Mouse (Mus musculus) intestine, embryonic 14.5 days (tissue): ENCODE measurements around the gene Slc39a11. TPM values are rescaled to one million over a fixed set of nuclear protein-coding genes. Genes with fewer than 3 reads are reported as not detected.

Source experiments
- ATAC-seq: fragments of 200-750 bp; cut with Nextera tagmentation; replicated peaks from 2 replicates; pipeline ENCODE4 v1.8.0; 2017; ENCODE audit warnings: low read depth, moderate number of reproducible peaks, moderate TSS enrichment, moderate library complexity; ENCODE audit not compliant: low FRiP score, low TSS enrichment
- DNase-seq: peaks from one replicate; pipeline ENCODE4 v3.0.0-alpha.2; 2018; ENCODE audit warnings: low spot score
- H3K27ac ChIP-seq: fragments of 300-500 bp; sonication (generic); 2 replicates; pipeline ENCODE4 v1.5.1; 2014; ENCODE audit warnings: low read depth, mild to moderate bottlenecking, control low read depth
- H3K27me3 ChIP-seq: fragments of 300-500 bp; sonication (generic); replicated peaks from 2 replicates; pipeline ENCODE4 v1.6.1; 2014; ENCODE audit warnings: low read length, control low read depth; ENCODE audit not compliant: control insufficient read depth, insufficient read depth
- H3K36me3 ChIP-seq: fragments of 300-500 bp; sonication (generic); 2 replicates; pipeline ENCODE4 v1.6.1; 2014; ENCODE audit warnings: low read length, control low read depth; ENCODE audit not compliant: control insufficient read depth, insufficient read depth
- H3K4me1 ChIP-seq: fragments of 300-500 bp; sonication (generic); replicated peaks from 2 replicates; pipeline ENCODE4 v1.6.1; 2014; ENCODE audit warnings: low read length, control low read depth, mixed read lengths; ENCODE audit not compliant: control insufficient read depth, insufficient read depth
- H3K4me2 ChIP-seq: fragments of 300-500 bp; sonication (generic); 2 replicates; pipeline ENCODE4 v1.6.1; 2014; ENCODE audit warnings: low read length
- H3K4me3 ChIP-seq: fragments of 300-500 bp; sonication (generic); 2 replicates; pipeline ENCODE4 v1.5.1; 2014; ENCODE audit warnings: low read depth, low read length, control low read depth, mixed read lengths
- H3K9ac ChIP-seq: fragments of 300-500 bp; sonication (generic); 2 replicates; pipeline ENCODE4 v1.6.1; 2014; ENCODE audit warnings: mild to moderate bottlenecking, low read length
- H3K9me3 ChIP-seq: fragments of 300-500 bp; sonication (generic); 2 replicates; pipeline ENCODE4 v1.6.1; 2016; ENCODE audit warnings: low read length, control low read depth; ENCODE audit not compliant: control insufficient read depth
- WGBS: fragments of 180-500 bp; shearing (Covaris S2); extraction: QIAGEN DNeasy Blood & Tissue Kit; methylation state at CpG from one replicate; pipeline ENCODE4 v1.1.7; 2014; 5-methylcytosine and 5-hydroxymethylcytosine counted together
- polyA plus RNA-seq: library from polyadenylated mRNA; unstranded; fragments of >200 nt; fragmentation: Nextera tagmentation; extraction: Ambion mirVana; gene quantifications from 2 replicates; pipeline ENCODE4 v1.2.1, GENCODE M21; 2014

The Slc39a11 gene
- polyA plus RNA-seq, 1 experiment from 2014 or later: 24.0 TPM

GRCm38 (mm10) chr11:113507716-113508480 is 142.0 kb downstream of the Slc39a11 start:
- Histone ChIP-seq H3K9me3 (no peaks in the 10 kb centered on the region), H3K4me3 (no peak overlapping the region), H3K27ac (no peak overlapping the region), H3K9ac (no peak overlapping the region), H3K4me2 (no peak overlapping the region), H3K36me3 (no peaks in the 10 kb centered on the region), H3K27me3 (no peaks in the 10 kb centered on the region), H3K4me1 (no peaks in the 10 kb centered on the region)
- ATAC-seq: no peak
- no peak for DNase-seq
- WGBS: 73% methylated on average over 11 of the region's 11 CpGs

- Histone ChIP-seq H3K27ac (no peak overlapping the region), H3K27me3 (no peaks in the 10 kb centered on the region), H3K9ac (no peak overlapping the region), H3K4me1 (no peaks in the 10 kb centered on the region), H3K9me3 (no peaks in the 10 kb centered on the region), H3K36me3 (no peaks in the 10 kb centered on the region), H3K4me3 (no peak overlapping the region), H3K4me2 (no peak overlapping the region)
- ATAC-seq (no peak), DNase-seq (no peak)
- WGBS: 78% methylated on average over 12 of the region's 12 CpGs
Measured at GRCm38 (mm10) chr11:113505551-113506160, 144.2 kb downstream of the Slc39a11 start.

GRCm38 (mm10) chr11:113504459-113505062 is 145.3 kb downstream of the Slc39a11 start:
- WGBS: 66% methylated on average over 11 of the region's 11 CpGs
- no peaks in the 10 kb centered on the region for H3K9me3 ChIP-seq
- H3K27ac ChIP-seq: no peak overlapping the region
- ATAC-seq (no peak; the same call in 1 of the 2 replicates), DNase-seq (no peak)
- no peaks in the 10 kb centered on the region for H3K4me1 ChIP-seq
- H3K27me3 ChIP-seq: no peaks in the 10 kb centered on the region
- H3K4me3 ChIP-seq: no peak overlapping the region
- H3K36me3 ChIP-seq: no peaks in the 10 kb centered on the region
- H3K9ac ChIP-seq: no peak overlapping the region
- H3K4me2 ChIP-seq: no peak overlapping the region

GRCm38 (mm10) chr11:113502968-113503367 is 146.9 kb downstream of the Slc39a11 start:
- Histone ChIP-seq H3K4me2 (no peak overlapping the region), H3K9me3 (no peaks in the 10 kb centered on the region), H3K4me3 (no peak overlapping the region), H3K36me3 (no peaks in the 10 kb centered on the region), H3K27me3 (no peaks in the 10 kb centered on the region), H3K4me1 (no peaks in the 10 kb centered on the region), H3K27ac (no peak overlapping the region), H3K9ac (no peak overlapping the region)
- ATAC-seq (no peak), DNase-seq (no peak)
- 84% methylated on average over 6 of the region's 6 CpGs for WGBS

GRCm38 (mm10) chr11:113500631-113501305 is 149.1 kb downstream of the Slc39a11 start:
- WGBS: 79% methylated on average over 20 of the region's 20 CpGs
- no peak for ATAC-seq
- Histone ChIP-seq H3K4me3 (no peak overlapping the region), H3K9ac (no peak overlapping the region), H3K4me1 (no peaks in the 10 kb centered on the region), H3K9me3 (no peaks in the 10 kb centered on the region), H3K27me3 (no peaks in the 10 kb centered on the region), H3K27ac (no peak overlapping the region), H3K4me2 (no peak overlapping the region), H3K36me3 (no peaks in the 10 kb centered on the region)
- no peak for DNase-seq

- Histone ChIP-seq H3K36me3 (no peaks in the 10 kb centered on the region), H3K27ac (no peak overlapping the region), H3K9me3 (no peaks in the 10 kb centered on the region), H3K4me2 (no peak overlapping the region), H3K9ac (no peak overlapping the region), H3K4me1 (no peaks in the 10 kb centered on the region), H3K4me3 (no peak overlapping the region), H3K27me3 (no peaks in the 10 kb centered on the region)
- 59% methylated on average over 9 of the region's 9 CpGs for WGBS
- ATAC-seq: no peak
- DNase-seq: no peak
Measured at GRCm38 (mm10) chr11:113498889-113499288, 151.0 kb downstream of the Slc39a11 start.

- DNase-seq (no peak), ATAC-seq (no peak)
- H3K9me3 ChIP-seq: no peaks in the 10 kb centered on the region
- no peaks in the 10 kb centered on the region for H3K27me3 ChIP-seq
- H3K4me1 ChIP-seq: no peaks in the 10 kb centered on the region
- 85% methylated on average over 12 of the region's 12 CpGs for WGBS
- H3K27ac ChIP-seq: no peak overlapping the region
- no peak overlapping the region for H3K9ac ChIP-seq
- no peak overlapping the region for H3K4me2 ChIP-seq
- no peak overlapping the region for H3K4me3 ChIP-seq
- no peaks in the 10 kb centered on the region for H3K36me3 ChIP-seq
Measured at GRCm38 (mm10) chr11:113494021-113494546, 155.8 kb downstream of the Slc39a11 start.
